Mouse (Mus musculus) midbrain, embryonic 11.5 days (tissue): ENCODE measurements at regions not wholly inside any gene's neighbourhood (a gene's known extent, or its start where the extent isn't known, plus 50 kb on each side); places are given as distances from the start of the nearest gene placed in this dataset.

Experiments used
- ATAC-seq: fragments of 200-750 bp; cut with Nextera tagmentation; 2 replicates; pipeline ENCODE4 v1.8.0; 2017; ENCODE audit warnings: moderate TSS enrichment, moderate library complexity; ENCODE audit not compliant: low FRiP score
- DNase-seq: peaks from one replicate; pipeline ENCODE4 v3.0.0; 2015; ENCODE audit warnings: low spot score; ENCODE audit errors: missing footprints
- H3K27ac ChIP-seq: fragments of 300-500 bp; sonication (generic); 2 replicates; pipeline ENCODE4 v1.5.1; 2014; ENCODE audit warnings: low read depth, low read length
- H3K27me3 ChIP-seq: fragments of 300-500 bp; sonication (generic); 2 replicates; pipeline ENCODE4 v1.6.1; 2014; ENCODE audit warnings: mild to moderate bottlenecking, low read length, moderate library complexity, mixed read lengths; ENCODE audit not compliant: control insufficient read depth, insufficient read depth
- H3K36me3 ChIP-seq: fragments of 300-500 bp; sonication (generic); 2 replicates; pipeline ENCODE4 v1.6.1; 2014; ENCODE audit warnings: mild to moderate bottlenecking, low read length, moderate library complexity, mixed read lengths; ENCODE audit not compliant: control insufficient read depth, insufficient read depth
- H3K4me1 ChIP-seq: fragments of 300-500 bp; sonication (generic); 2 replicates; pipeline ENCODE4 v1.6.1; 2014; ENCODE audit warnings: low read length; ENCODE audit not compliant: control insufficient read depth, insufficient read depth
- H3K4me2 ChIP-seq: fragments of 300-500 bp; sonication (generic); 2 replicates; pipeline ENCODE4 v1.6.1; 2014; ENCODE audit warnings: mild to moderate bottlenecking, moderate library complexity
- H3K4me3 ChIP-seq: fragments of 300-500 bp; sonication (generic); 2 replicates; pipeline ENCODE4 v1.5.1; 2014; ENCODE audit warnings: low read depth, low read length
- H3K9ac ChIP-seq: fragments of 300-500 bp; sonication (generic); 2 replicates; pipeline ENCODE4 v1.6.1; 2014; ENCODE audit warnings: low read length
- H3K9me3 ChIP-seq: fragments of 300-500 bp; sonication (generic); 2 replicates; pipeline ENCODE4 v1.6.1; 2016; ENCODE audit warnings: low read length; ENCODE audit not compliant: control insufficient read depth
- WGBS: fragments of 180-500 bp; shearing (Covaris S2); extraction: QIAGEN DNeasy Blood & Tissue Kit; methylation state at CpG from one replicate; pipeline ENCODE4 v1.1.7; 2014; 5-methylcytosine and 5-hydroxymethylcytosine counted together

- Histone ChIP-seq H3K27ac (no peak overlapping the region), H3K9me3 (no peaks in the 10 kb centered on the region), H3K4me2 (no peak overlapping the region), H3K9ac (no peak overlapping the region), H3K36me3 (no peaks in the 10 kb centered on the region), H3K27me3 (no peaks in the 10 kb centered on the region), H3K4me3 (no peak overlapping the region), H3K4me1 (no peaks in the 10 kb centered on the region)
- ATAC-seq (no peak), DNase-seq (no peak)
- WGBS, result 89% methylated on average over 2 of the region's 2 CpGs
Observed at GRCm38 (mm10) chr4:105451871-105452270, 294.7 kb downstream of the Plpp3 start.

GRCm38 (mm10) chr4:105456955-105457621 is 299.9 kb downstream of the Plpp3 start:
- Histone ChIP-seq H3K4me1 (no peaks in the 10 kb centered on the region), H3K27me3 (no peaks in the 10 kb centered on the region), H3K27ac (no peak overlapping the region), H3K9me3 (no peaks in the 10 kb centered on the region), H3K36me3 (no peaks in the 10 kb centered on the region), H3K9ac (no peak overlapping the region), H3K4me2 (no peak overlapping the region), H3K4me3 (no peak overlapping the region)
- ATAC-seq, result no peak
- DNase-seq, result no peak
- 89% methylated on average over 11 of the region's 11 CpGs for WGBS

GRCm38 (mm10) chr4:105459991-105460688 is 303.0 kb downstream of the Plpp3 start:
- no peaks in the 10 kb centered on the region for H3K4me1 ChIP-seq
- H3K36me3 ChIP-seq, result no peaks in the 10 kb centered on the region
- DNase-seq (no peak), ATAC-seq (no peak)
- H3K4me3 ChIP-seq, result no peak overlapping the region
- H3K4me2 ChIP-seq, result no peak overlapping the region
- no peak overlapping the region for H3K9ac ChIP-seq
- no peak overlapping the region; the same call in 1 of the 2 replicates for H3K27ac ChIP-seq
- H3K9me3 ChIP-seq, result no peaks in the 10 kb centered on the region
- 91% methylated on average over 3 of the region's 3 CpGs for WGBS
- H3K27me3 ChIP-seq, result no peaks in the 10 kb centered on the region

- DNase-seq (no peak), ATAC-seq (no peak)
- Histone ChIP-seq H3K36me3 (no peaks in the 10 kb centered on the region), H3K4me2 (no peak overlapping the region), H3K4me1 (no peaks in the 10 kb centered on the region), H3K9me3 (no peaks in the 10 kb centered on the region), H3K27ac (no peak overlapping the region), H3K4me3 (no peak overlapping the region), H3K27me3 (no peaks in the 10 kb centered on the region), H3K9ac (no peak overlapping the region)
- WGBS, result 50% methylated on average over 2 of the region's 2 CpGs
Observed at GRCm38 (mm10) chr4:105460689-105461005, 303.5 kb downstream of the Plpp3 start.

- 95% methylated on average over 7 of the region's 7 CpGs for WGBS
- Histone ChIP-seq H3K36me3 (no peaks in the 10 kb centered on the region), H3K9me3 (no peaks in the 10 kb centered on the region), H3K27me3 (no peaks in the 10 kb centered on the region), H3K4me2 (no peak overlapping the region), H3K4me1 (no peaks in the 10 kb centered on the region), H3K4me3 (no peak overlapping the region), H3K27ac (no peak overlapping the region), H3K9ac (no peak overlapping the region)
- DNase-seq, result no peak
- no peak for ATAC-seq
Observed at GRCm38 (mm10) chr4:105467811-105468210, 310.7 kb downstream of the Plpp3 start.

- Histone ChIP-seq H3K9me3 (no peaks in the 10 kb centered on the region), H3K27me3 (no peaks in the 10 kb centered on the region), H3K4me1 (no peaks in the 10 kb centered on the region), H3K4me2 (no peak overlapping the region), H3K36me3 (no peaks in the 10 kb centered on the region), H3K9ac (no peak overlapping the region), H3K4me3 (no peak overlapping the region), H3K27ac (no peak overlapping the region)
- ATAC-seq, result no peak
- no peak for DNase-seq
- WGBS, result 75% methylated on average over 6 of the region's 6 CpGs
Observed at GRCm38 (mm10) chr4:105469300-105469821, 312.2 kb downstream of the Plpp3 start.

GRCm38 (mm10) chr4:105474765-105475560 is 314.7 kb upstream of the Gm12728 start:
- Histone ChIP-seq H3K4me1 (peaks cover 3% of the 10 kb centered on the region; the same call in 1 of the 2 replicates), H3K4me3 (no peak overlapping the region), H3K9me3 (no peaks in the 10 kb centered on the region), H3K36me3 (no peaks in the 10 kb centered on the region), H3K4me2 (no peak overlapping the region), H3K27me3 (no peaks in the 10 kb centered on the region), H3K9ac (no peak overlapping the region), H3K27ac (no peak overlapping the region)
- DNase-seq (peak; percentile 95), ATAC-seq (peak; percentile 95)
- 19% methylated on average over 11 of the region's 11 CpGs for WGBS

GRCm38 (mm10) chr4:105476332-105476731 is 313.3 kb upstream of the Gm12728 start:
- no peak for DNase-seq

GRCm38 (mm10) chr4:105486376-105486775 is 303.3 kb upstream of the Gm12728 start:
- H3K36me3 ChIP-seq, result no peaks in the 10 kb centered on the region
- H3K9ac ChIP-seq, result no peak overlapping the region
- H3K27ac ChIP-seq, result no peak overlapping the region
- 95% methylated on average over 1 of the region's 1 CpGs for WGBS
- H3K4me1 ChIP-seq, result peaks cover 2% of the 10 kb centered on the region; the same call in 1 of the 2 replicates
- H3K4me3 ChIP-seq, result no peak overlapping the region
- H3K27me3 ChIP-seq, result no peaks in the 10 kb centered on the region
- DNase-seq, result no peak
- H3K4me2 ChIP-seq, result no peak overlapping the region
- no peak for ATAC-seq
- H3K9me3 ChIP-seq, result no peaks in the 10 kb centered on the region

More at GRCm38 (mm10) chr4:105476332-105476731, 313.3 kb upstream of the Gm12728 start:
- 84% methylated on average over 4 of the region's 4 CpGs for WGBS
- Histone ChIP-seq H3K27ac (no peak overlapping the region), H3K9ac (no peak overlapping the region), H3K27me3 (no peaks in the 10 kb centered on the region), H3K4me3 (no peak overlapping the region), H3K36me3 (no peaks in the 10 kb centered on the region), H3K4me1 (peaks cover 3% of the 10 kb centered on the region; the same call in 1 of the 2 replicates), H3K9me3 (no peaks in the 10 kb centered on the region), H3K4me2 (no peak overlapping the region)
- no peak for ATAC-seq
